Mouse (Mus musculus) kidney, postnatal 25 days (tissue): ENCODE measurements around the gene Veph1.

Source experiments
- DNase-seq, 2 experiments: peaks; one replicate each; pipeline ENCODE4 v3.0.0; 2021; ENCODE audit warnings: mixed read lengths in 2 of 2

Gene Veph1

DNA sequence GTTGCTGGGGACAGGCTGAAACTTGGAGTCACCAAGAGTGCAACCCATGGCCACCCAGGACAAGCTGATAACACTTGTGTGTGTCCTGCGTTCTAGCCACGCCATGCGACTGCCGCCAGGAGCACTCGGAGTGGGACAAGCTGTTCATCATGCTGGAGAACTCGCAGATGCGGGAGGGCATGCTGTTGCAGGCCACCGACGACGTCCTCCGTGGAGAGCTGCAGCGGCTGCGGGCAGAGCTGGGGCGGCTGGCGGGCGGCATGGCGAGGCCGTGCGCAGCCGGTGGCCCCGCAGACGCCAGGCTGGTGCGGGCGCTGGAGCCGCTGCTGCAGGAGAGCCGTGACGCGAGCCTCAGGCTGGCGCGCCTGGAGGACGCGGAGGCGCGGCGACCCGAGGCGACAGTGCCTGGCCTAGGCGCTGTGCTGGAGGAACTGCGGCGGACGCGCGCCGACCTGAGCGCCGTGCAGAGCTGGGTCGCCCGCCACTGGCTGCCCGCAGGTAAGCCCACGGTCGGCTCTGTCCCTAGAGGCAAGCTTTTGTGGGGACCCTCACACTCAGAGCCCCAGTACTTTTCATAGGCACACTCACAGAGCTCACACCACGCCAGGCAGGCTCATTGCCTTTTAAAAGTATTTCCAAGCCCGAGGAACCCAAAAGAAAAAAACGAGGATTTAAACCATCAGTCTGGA, 75.9 kb downstream of the Veph1 start:
- peak; percentile 10 to 40 for DNase-seq

DNA sequence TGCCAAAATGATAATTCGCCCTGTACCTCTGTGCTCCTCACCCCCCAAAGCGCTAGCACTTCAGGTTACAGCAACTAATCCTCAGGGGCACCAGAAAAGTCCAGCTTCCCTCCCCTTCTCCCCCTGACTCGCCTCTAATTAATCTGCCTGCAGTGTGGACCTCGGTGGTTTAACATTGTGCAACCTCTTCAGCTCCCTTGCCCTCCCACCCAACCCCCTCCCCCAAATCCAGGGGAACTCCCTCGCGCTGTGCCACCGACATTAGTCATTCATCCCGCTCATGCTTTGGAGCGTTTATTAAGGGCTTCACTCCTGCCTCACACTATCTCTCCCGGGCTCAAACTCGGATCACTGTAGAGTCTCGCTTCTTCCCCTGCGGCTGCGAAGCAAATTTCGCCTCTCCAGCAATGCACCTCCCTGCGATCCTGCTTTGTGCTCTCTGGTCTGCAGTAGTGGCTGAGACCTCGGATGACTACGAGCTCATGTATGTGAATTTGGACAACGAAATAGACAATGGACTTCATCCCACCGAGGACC, 76.9 kb downstream of the Veph1 start, which contains the start of gene Ptx3:
Ptx3 (plus strand) TSS at position 256 of the 537 bp plus-strand sequence.
- DNase-seq = no peak

DNA sequence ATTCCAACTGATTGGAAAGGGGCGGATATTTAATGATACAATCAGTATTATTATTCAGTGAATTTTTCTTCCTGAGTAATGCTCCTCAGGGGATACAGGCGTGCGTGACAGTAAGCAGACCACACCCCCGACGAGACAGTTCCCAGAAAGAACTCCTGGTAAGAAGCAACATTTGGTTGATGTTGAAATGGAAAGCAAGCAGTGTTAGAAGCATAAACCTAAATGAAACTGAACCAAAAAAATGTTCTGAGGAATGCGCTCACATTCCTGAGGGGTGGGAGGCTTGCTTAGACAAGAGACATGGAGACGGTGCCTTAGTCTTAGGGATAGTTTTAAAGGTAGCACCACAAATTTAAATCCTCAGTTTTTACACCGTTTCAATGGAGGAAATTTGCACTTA, 80.9 kb downstream of the Veph1 start:
- no peak for DNase-seq

DNA sequence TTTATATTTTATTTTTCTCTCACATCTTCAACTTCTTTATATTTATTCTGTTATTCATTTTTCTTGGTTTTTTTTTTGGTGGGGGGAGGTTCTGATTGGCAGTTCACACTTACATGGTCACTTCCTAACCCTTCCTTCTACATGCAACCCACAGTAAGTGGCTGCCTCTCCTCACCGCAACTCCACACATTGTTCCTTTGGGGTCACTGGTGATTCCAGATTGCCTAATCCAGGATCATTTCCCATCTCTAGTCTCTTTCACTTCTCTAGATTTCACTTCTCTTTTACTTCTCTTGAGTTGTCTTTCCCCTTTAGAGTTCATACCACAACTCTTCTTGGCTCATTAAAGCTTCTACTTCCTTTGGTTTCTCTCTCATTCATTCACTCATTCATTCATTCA, 83.1 kb downstream of the Veph1 start:
- DNase-seq = no peak

DNA sequence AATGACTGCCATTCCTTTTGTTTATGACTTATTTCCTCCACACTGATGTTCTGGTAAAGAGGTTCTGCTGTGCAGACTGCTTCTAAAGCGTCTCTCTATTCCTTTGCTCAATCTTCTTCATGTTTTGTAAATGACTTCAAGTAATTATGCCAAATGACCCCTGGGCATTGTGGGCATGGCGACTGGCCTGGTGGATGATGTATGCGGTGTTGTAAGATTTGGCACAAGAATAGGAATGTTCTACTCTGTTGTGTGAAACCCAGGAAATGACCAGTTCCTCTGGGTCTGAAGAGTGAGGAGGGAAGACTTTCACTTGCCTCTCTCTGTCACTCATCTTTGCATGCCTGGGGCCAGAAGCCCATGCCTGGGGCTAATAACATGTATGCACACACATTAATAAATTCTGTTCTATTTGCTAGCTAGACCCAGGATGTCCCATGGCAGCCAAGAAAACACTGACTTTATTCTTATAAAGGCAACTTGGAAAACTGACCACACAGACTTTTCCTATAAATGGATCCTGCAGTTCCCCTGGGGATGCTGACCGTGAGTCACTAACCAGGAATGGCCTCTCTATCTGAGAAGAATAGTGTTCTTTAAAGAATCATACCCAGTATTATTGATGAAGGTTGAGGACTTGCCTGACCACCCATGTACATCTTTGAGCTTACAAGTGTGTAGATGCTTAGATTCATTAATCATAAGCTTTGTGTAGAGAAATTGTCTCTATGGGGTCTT, 87.6 kb downstream of the Veph1 start:
- no peak for DNase-seq

DNA sequence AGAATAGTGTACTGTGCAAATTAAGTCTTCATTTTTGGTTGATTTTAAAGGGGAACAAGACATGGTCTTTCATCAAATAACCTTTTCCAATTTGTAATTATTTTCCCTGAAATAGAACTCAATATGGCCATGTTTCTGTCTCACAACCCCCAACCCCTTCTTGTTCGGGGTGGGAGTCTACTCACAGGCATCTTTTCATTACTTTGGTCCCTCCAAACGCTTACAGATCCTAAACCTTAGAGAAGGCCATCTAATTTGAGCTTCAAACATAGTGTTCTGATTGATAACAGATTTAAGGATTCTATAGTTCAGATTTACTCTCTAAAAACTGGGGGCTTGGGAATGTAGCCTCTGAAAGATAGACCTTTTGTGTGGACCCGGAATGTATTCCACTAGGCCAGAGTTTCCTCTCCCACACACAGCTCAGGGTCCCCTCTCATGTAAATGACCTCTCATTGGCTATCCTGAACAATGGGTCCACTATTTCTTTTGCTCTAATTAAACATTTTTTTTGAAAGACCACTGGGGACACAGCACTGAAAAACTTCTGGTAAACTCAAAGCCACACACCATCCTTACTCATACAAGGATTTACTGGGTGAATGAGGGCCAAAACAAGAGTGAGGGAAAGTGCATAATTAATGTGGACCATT, 102.6 kb downstream of the Veph1 start:
- no peak for DNase-seq

DNA sequence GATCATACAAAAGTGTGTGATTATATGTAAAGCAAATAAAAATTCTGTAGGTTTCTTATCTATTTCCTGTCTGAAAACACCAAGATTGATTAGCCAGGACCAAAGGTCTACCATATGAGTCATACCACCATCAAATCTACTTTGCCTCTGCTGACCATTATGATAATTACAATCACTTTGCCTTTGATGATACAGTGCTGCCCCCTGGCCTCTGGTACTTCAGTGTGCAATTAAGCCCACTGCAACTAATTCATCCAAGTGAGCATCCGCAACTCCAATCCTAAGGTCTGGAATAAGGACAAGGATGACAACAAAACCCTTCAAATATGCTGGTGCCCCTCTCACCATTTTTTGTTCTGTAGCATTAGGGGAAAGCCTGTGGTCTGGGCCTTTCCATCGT, 117.0 kb downstream of the Veph1 start:
- no peak for DNase-seq

DNA sequence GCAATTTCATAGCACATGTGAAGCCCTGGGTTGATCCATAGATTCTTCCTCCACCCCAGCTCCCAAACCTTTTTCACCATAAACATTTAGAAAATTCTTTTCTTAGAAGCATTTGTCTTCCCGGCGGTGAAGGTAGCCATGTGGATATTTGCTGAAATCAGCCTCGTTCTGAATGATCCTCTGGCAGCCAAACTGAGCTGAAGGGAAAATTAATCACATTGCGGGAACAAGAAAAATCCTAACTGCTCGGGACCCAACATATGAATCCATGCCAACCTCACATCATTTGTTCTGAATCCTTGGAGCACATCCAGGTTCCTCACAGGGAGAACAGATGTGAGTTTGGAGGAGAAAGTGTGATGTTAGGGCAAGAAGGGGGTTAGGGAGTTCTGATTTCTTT, 123.7 kb downstream of the Veph1 start:
- DNase-seq = no peak

DNA sequence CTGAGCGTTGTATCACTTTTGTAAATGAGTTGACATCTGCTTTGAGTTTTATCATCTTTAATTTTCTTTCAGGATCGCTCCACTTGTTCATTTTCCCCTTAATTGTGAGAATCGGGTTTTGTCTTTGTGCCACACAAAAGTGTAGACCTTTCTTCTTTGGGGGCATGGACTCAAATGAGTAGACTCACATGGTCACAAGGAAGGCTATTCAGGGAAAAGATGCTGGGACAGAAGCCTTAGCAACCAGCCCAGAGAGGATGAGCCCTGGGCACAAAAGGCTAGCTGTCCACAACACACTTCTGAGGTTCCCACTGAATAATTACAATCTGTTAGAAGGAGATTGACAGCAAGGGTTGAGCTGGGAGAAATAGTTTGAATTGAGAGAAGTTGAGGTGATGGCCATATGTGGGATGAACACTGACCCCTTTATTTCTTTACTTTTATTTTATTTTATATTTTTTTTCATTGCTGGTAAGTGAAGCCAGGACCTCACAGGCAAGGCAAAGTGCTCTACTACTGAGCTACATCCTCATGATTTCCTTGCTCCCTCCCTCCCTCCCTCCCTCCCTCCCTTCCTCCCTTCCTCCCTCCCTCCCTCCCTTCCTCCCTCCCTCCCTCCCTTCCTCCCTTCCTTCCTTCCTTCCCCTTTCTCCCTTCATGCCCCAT, 126.6 kb downstream of the Veph1 start:
- DNase-seq = no peak

DNA sequence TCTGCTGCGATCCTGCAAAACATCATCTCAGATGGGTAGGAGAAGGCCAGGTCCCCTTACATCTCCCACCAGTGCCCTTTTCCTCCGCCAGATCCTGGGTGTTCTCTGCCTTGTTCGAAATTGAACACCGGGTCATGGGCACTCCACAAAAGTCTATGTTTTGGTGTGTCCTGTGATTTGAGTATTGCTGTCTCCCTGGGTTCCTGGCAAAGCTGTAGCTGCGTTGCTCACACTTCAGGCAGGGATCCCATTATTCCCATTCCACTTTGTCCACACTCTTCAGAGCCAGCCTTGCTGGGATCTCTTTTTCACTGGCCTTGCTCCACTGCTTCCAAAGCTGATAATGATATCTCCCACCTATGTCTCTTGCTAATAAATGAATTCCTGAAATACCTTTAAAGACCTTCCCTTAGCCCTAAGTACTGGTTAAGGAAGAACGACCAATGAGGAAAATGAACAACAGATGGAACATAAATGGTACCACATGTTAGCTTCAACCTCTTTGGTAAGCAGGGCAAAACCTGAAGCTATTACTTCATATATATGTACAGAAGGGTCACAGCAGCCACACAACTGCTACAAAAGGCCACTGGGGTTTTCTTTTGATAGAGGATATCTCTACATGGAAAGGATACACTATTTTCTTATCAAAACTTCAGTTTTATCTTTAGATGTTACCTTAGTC, 129.9 kb downstream of the Veph1 start:
- DNase-seq = no peak

DNA sequence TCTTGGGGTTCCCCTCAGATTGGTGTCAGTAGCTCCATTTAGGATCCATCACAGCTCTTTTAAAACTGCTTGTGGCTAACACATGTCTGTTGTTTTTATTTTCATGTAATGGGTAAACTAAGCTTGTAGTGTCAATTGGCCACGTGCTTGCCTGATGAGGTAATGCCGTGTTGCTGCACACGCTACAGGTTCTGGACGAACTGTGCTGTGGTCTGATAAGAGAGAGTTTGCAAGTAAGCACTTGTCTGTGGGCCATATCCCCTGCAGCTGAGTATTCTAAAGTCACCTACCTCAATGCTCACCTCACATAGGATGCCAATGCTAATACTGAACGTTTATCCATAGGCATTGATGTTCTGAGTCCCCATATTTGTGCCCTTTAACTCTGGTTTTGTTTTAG, 131.6 kb downstream of the Veph1 start:
- no peak for DNase-seq

DNA sequence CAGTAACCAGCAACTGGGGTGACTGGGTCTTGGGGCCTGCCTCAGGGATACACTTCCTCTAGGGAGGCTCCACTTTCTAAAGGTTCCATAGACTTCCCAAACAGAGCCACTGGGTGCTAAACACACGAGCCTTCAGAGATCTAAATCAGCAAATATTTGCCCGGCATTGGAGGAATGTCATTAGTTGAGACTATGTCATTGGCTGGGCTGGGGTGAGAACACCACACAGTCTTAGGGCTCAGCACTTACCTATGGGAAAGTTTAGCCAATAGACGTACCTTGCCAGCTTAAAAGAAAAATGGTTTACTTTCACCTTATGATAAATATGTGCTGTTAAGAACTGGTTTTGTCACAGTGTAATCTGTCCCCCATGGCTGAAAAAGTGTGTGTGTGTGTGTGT, 132.1 kb downstream of the Veph1 start:
- no peak for DNase-seq

DNA sequence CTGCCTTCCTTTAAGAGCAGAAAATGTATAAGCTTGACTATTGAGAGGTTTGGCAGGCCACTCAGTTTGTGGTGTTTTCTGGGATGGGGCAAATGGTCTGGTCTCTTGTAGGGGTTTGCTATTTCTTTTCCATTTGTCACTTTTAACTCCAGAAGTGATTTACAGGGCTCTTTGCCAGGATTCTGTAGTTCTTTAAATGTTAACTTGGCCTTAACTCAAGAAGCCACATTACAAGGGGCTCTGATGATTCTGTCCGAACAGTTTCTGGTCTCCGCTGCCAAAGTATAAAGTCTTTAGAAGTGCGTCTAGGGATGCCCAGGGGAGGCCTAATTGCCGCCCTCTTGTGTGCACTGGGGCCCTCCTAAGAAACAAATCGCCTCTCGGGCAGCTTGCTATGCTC, 134.0 kb downstream of the Veph1 start:
- DNase-seq = no peak

DNA sequence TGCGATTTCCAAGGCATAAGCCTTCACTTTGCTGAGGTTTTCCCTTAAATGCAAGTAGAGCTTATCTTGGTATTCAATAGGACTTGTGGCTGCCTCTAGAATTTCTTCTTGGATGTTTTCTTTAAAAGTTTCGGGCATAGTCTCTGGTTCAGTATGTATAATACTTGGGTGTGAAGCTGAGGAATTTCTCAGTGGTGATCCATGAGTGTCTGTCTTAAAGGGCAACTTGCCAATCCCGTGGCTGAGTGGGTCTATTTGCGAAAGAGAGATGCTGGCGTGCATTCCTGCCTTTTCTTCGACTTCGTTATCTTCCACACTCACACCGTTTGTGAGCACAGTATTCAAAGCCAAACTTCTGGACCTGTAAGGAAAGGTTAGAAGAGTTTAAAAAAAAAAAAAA, 138.7 kb downstream of the Veph1 start:
- no peak for DNase-seq

DNA sequence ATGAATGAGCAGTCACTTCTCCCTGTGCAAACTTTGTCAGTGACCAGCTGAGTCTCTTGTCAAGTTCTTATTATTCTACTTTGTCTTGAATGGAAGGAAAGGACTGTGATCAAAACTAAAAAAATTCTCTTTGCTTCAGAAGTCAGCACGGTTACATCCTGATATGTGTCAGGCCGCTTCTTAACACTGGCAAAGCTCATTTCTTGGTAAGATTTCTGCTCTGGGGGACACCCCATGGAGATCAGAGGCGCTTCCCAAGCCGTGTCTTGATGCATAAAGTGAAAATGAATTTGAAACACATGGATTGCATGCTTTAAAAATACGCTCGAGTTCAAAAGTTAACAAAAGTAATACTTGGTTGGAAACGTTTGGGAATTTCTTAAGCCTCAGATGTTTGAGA, 159.0 kb downstream of the Veph1 start:
- DNase-seq = no peak

DNA sequence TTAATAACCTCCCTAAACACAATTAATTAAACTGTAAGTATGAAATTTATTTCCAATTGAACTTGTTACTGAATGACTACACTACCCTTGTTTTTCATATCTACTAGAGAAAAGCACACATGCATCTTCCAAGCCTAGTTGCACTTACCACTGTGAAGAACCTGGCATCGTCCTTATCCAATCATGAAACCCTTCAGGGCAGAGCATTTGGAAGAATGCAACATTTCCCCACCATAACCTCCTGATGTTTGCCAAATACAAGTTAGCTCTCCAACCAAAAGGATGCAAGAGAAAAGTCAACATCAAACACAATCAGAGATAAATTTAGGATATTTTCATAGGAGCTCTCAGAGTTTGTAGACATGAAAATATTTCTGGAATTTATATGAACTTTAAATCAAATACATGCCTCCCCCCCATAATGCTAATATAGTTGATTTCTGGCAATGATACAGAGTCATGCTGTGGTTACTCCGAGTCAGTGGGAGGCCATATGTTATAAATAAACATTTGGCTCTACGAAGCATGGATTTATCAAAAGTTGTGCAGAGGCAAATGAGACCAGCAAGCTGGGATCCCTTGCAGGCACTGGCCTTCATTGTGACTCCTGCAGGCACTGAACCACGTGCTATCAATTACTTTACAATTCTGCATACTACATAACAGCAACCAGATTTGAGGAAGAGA, 165.2 kb downstream of the Veph1 start:
- no peak for DNase-seq

DNA sequence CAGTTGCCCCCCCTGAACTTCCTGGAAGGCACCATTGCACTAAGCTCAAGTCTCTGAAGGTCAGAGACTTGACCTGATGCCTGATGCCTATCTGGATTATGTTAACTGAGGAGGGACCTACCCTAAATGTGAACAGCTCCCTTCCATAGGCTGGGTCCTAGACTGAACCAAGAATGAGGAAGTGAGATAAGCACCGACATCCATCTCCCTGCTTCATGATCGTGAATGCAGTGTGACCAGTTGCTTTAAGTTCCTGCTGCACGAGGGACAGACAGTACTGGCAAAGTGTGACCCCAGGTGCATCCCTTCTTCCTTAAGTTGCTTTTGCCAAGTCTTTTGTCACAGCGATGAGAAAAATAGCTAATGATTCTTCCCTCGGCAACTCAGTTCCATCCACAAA, 166.9 kb downstream of the Veph1 start:
- no peak for DNase-seq

DNA sequence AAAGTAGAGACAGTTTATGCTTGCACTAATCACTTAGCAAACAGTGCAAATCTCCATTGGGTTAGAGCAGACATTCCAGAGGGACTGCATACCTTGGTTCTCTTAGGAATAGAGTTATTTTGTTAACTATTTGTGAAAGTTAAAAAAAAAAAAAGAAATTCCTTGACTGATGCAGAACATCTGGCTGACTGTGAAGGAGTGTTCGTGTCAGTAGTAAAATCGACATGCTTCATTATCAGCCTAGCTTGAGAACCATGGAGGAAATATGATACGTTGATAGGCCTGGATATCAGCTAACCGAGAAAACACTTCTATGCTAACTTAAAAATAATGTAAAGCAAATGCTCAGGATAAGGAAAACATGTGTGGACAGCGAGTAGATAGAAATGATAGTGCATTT, 191.1 kb downstream of the Veph1 start:
- no peak for DNase-seq

DNA sequence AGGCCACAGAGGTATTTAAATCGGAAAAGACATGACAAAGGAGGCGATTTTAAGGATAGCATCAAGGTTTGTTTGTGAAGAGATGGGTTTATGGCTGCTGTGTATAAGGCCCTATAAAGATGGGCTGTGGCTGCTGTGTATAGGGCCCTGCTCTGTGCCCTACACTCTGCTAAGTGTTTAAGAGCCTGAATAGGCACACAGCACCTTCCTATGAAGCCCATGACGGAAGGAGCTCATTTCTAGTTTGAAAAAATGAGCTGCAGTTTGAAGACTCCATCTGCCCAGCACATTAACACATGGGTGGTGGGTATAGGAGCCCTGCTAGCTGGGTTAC, 194.1 kb downstream of the Veph1 start:
- DNase-seq = no peak

DNA sequence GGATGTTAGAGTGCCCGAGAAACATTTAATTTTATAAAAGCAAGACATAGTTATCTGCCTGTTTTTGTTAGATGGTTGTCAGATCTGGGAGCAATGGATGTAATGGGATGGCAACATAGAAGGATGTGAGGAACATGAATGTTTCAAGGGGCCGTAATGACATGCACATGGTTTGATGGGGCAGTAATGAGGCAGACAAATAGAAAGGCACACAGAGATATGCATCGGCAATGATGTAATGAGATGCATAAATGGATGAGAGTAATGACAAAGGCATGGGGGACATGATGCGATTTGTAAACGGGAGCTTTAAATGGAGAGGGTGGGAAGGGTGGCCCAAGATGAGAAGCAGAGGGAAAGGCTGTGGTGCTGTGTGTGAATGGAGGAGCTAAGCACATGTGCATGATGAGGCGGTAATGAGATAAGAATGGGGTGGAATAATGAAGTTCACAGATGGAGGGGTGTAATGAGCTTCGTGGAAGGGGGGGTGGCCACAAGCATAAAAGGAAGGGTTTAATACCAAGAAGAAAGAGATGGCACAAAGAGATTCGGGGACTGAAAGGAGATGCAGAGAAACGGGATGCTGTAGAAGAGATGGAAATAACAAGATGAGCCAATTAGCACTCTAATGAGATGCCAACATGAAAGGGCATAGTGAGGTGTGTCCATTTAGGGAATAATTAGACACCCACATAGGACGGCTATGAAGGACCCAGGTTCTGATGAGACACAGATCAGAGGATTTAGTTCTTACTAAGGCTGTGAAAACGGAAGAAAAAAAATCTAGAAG, 194.6 kb downstream of the Veph1 start:
- DNase-seq = no peak

DNA sequence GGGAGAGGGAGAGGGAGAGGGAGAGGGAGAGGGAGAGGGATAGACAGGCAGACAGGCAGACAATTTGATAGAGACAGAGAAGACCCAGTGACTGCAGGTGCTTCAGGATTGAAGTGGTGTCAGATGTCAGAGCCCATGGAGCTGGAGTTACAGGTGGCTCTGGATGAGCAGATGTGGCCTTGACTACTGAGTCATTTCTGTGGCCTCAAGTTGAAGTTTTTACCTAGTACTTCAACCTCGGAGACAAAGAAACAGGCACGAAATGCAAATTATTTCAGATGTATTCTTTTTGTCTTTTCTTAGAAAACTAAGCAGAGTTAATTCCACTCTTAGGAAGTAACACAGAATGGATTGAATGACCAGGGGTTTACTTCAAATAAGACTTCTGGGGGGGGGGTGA, 195.6 kb downstream of the Veph1 start:
- DNase-seq = no peak
